Mouse (Mus musculus): ENCODE results near the gene Gm14862.

GRCm38 (mm10) chrX:9221206-9221605, 35.5 kb downstream of the Gm14862 start:
- TF ChIP-seq POLR2A (IDR thresholded peaks at IDR 0.05; ENCODE audit: insufficient read depth, low read depth, low read length) (no peak), CTCF (IDR thresholded peaks at IDR 0.05; ENCODE audit: insufficient read depth, low read depth, low read length) (no peak)

Data from olfactory bulb, adult 2 months (tissue).